Mouse (Mus musculus): ENCODE measurements at regions not wholly inside any gene's neighbourhood (a gene's known extent, or its start where the extent isn't known, plus 50 kb on each side); places are given as distances from the start of the nearest gene placed in this dataset.

DNA sequence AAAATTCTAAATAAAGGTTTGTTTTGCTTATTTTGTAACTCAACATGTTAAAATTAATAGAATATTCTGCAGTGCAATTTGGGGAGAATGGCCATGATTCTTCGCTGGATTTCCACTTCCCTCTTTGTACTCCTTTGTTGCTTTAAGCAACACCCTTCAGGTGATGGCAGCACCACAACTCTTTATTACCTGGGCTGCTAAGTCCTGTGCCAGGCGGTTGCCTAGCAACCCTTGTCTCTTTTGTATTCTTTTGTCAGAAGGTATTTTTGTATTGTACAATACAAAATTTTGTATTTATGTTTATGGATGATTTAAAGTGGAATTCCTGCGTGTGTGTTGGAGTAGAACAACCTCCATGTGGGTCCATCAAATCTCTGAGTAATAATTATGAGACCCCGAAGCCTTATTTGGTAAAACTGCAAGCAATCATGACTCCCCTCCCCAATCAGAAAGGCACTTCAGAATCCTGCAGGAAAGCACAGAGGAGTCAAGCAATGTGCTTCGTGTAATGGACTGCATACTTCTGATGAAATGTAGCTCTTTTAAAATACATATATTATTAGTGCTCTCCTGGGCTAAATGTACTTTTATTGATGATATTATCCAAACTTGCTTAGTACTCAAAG lies 144.5 kb upstream of the Fam98a start:
- no peaks in the 10 kb centered on the region for H3K9me3 ChIP-seq
- no peak overlapping the region for H3K9ac ChIP-seq
- WGBS: 71% methylated on average over 5 of the region's 5 CpGs

GRCm38 (mm10) chr17:75685927-75686326 lies 134.2 kb upstream of the Fam98a start:
- no peaks in the 10 kb centered on the region for H3K36me3 ChIP-seq
- no peak overlapping the region for H3K4me2 ChIP-seq (replicated peaks)
- no peak overlapping the region for H3K4me3 ChIP-seq (replicated peaks)
- H3K27ac ChIP-seq: no peak overlapping the region
- no peak for ATAC-seq
- H3K4me1 ChIP-seq (replicated peaks): no peaks in the 10 kb centered on the region
- no peaks in the 10 kb centered on the region for H3K27me3 ChIP-seq (replicated peaks)
- H3K9me3 ChIP-seq: no peaks in the 10 kb centered on the region
- no peak overlapping the region for H3K9ac ChIP-seq

More for the DNA sequence above, 144.5 kb upstream of the Fam98a start:
- H3K27me3 ChIP-seq (replicated peaks): no peaks in the 10 kb centered on the region
- no peak overlapping the region for H3K4me2 ChIP-seq (replicated peaks)
- H3K4me1 ChIP-seq (replicated peaks): no peaks in the 10 kb centered on the region
- no peak for ATAC-seq
- H3K36me3 ChIP-seq: no peaks in the 10 kb centered on the region
- H3K4me3 ChIP-seq (replicated peaks): no peak overlapping the region
- H3K27ac ChIP-seq: no peak overlapping the region

GRCm38 (mm10) chr17:75646982-75647381 lies 95.2 kb upstream of the Fam98a start:
- Histone ChIP-seq H3K4me3 (replicated peaks) (no peak overlapping the region), H3K27ac (no peak overlapping the region), H3K36me3 (no peaks in the 10 kb centered on the region), H3K9me3 (no peaks in the 10 kb centered on the region), H3K4me2 (replicated peaks) (no peak overlapping the region), H3K27me3 (replicated peaks) (no peaks in the 10 kb centered on the region), H3K9ac (no peak overlapping the region), H3K4me1 (replicated peaks) (no peaks in the 10 kb centered on the region)
- no peak for ATAC-seq
- WGBS: 86% methylated on average over 11 of the region's 11 CpGs

- no peaks in the 10 kb centered on the region for H3K36me3 ChIP-seq
- WGBS: 79% methylated on average over 5 of the region's 5 CpGs
- H3K9ac ChIP-seq: no peak overlapping the region
- no peak overlapping the region for H3K4me3 ChIP-seq (replicated peaks)
- no peaks in the 10 kb centered on the region for H3K4me1 ChIP-seq (replicated peaks)
- no peak overlapping the region for H3K27ac ChIP-seq
- no peaks in the 10 kb centered on the region for H3K27me3 ChIP-seq (replicated peaks)
- no peak overlapping the region for H3K4me2 ChIP-seq (replicated peaks)
- H3K9me3 ChIP-seq: no peaks in the 10 kb centered on the region
- no peak for ATAC-seq
Observed at GRCm38 (mm10) chr17:75644698-75645097, 93.0 kb upstream of the Fam98a start.

DNA sequence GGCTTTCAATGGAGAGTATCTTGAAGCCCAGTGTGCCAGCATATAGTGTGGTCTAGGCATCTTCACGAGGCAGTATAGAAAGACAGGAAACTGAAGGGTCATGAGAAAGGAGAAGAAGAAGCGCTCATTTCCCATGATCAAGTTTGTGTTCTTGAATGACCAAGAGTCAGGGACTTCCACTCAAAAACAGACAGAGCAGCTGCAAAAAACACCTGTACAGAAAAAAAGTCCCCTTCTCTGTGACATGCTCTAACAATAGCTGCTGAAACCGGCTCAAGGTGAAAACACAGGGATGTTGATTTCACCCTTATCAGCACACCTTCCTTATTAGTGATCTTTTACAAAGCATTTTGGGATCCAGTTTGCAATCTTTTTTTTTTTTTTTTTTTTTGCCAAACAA lies 90.6 kb upstream of the Fam98a start:
- no peaks in the 10 kb centered on the region for H3K36me3 ChIP-seq
- H3K27ac ChIP-seq: no peak overlapping the region
- H3K27me3 ChIP-seq (replicated peaks): no peaks in the 10 kb centered on the region
- H3K9ac ChIP-seq: no peak overlapping the region
- H3K4me3 ChIP-seq (replicated peaks): no peak overlapping the region
- no peak for ATAC-seq
- no peaks in the 10 kb centered on the region for H3K9me3 ChIP-seq
- H3K4me2 ChIP-seq (replicated peaks): no peak overlapping the region
- WGBS: 64% methylated on average over 3 of the region's 3 CpGs
- no peaks in the 10 kb centered on the region for H3K4me1 ChIP-seq (replicated peaks)

DNA sequence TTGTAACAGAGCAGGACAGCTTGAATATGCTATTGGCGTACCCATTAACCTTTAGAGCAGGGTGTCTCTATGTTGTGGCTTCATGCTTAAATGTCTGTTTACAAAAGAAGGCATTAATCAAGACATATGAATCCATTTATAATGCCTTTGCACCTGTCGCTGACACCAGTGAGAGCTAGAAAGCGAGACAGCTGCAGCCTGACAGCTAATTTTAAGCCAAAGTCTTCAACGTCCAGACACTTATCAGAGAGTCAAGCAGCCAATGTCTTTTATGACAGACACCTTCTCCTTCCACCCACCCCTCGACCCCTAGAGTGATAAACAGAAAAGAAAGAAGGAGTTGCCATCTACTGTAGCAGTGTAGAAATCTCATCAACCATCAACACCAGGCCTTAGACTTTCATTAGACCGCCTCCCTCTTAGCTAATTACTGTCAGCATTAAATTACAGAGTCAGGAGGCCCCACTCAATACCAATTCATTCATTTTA lies 89.3 kb upstream of the Fam98a start:
- Histone ChIP-seq H3K9me3 (no peaks in the 10 kb centered on the region), H3K27me3 (replicated peaks) (no peaks in the 10 kb centered on the region), H3K4me1 (replicated peaks) (no peaks in the 10 kb centered on the region), H3K27ac (no peak overlapping the region), H3K4me2 (replicated peaks) (no peak overlapping the region), H3K9ac (no peak overlapping the region), H3K4me3 (replicated peaks) (no peak overlapping the region), H3K36me3 (no peaks in the 10 kb centered on the region)
- no peak for ATAC-seq
- 69% methylated on average over 6 of the region's 6 CpGs for WGBS

GRCm38 (mm10) chr17:75640575-75640974 lies 88.8 kb upstream of the Fam98a start:
- no peak overlapping the region for H3K4me3 ChIP-seq (replicated peaks)
- H3K9me3 ChIP-seq: no peaks in the 10 kb centered on the region
- H3K9ac ChIP-seq: no peak overlapping the region
- ATAC-seq: no peak
- WGBS: 85% methylated on average over 5 of the region's 5 CpGs
- H3K27ac ChIP-seq: no peak overlapping the region
- no peaks in the 10 kb centered on the region for H3K27me3 ChIP-seq (replicated peaks)
- no peaks in the 10 kb centered on the region for H3K36me3 ChIP-seq
- H3K4me1 ChIP-seq (replicated peaks): no peaks in the 10 kb centered on the region
- H3K4me2 ChIP-seq (replicated peaks): no peak overlapping the region

- H3K36me3 ChIP-seq: no peaks in the 10 kb centered on the region
- no peak for ATAC-seq
- H3K27me3 ChIP-seq (replicated peaks): no peaks in the 10 kb centered on the region
- no peak overlapping the region for H3K27ac ChIP-seq
- no peak overlapping the region for H3K4me3 ChIP-seq (replicated peaks)
- no peak overlapping the region for H3K4me2 ChIP-seq (replicated peaks)
- H3K9me3 ChIP-seq: no peaks in the 10 kb centered on the region
- no peaks in the 10 kb centered on the region for H3K4me1 ChIP-seq (replicated peaks)
- 85% methylated on average over 4 of the region's 4 CpGs for WGBS
- no peak overlapping the region for H3K9ac ChIP-seq
Observed at GRCm38 (mm10) chr17:75629857-75630256, 78.1 kb upstream of the Fam98a start.

DNA sequence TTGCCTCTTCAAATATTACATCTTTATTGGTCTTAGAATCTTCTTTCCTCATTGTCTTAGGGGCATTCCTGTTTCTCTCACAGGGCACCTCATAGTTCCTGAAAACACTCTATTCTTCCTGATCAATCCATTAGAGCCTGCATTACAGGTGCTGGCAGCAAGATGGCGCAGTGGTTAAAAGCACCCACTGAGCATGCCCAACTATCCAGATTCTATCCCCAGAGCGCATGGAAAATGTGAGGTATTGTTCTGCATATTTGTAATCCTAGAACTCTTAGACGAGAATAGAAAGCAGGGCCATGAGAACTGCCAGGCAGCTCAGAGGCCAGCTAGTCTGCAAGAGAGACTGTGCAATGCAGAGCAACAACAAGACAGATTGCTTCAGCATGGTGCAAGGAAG lies 67.7 kb upstream of the Fam98a start:
- 69% methylated on average over 3 of the region's 3 CpGs for WGBS
- no peak for ATAC-seq
- H3K9ac ChIP-seq: no peak overlapping the region

GRCm38 (mm10) chr17:75618514-75618913 lies 66.8 kb upstream of the Fam98a start:
- Histone ChIP-seq H3K4me1 (replicated peaks) (no peaks in the 10 kb centered on the region), H3K27ac (no peak overlapping the region), H3K9me3 (no peaks in the 10 kb centered on the region), H3K4me2 (replicated peaks) (no peak overlapping the region), H3K4me3 (replicated peaks) (no peak overlapping the region), H3K27me3 (replicated peaks) (no peaks in the 10 kb centered on the region), H3K9ac (no peak overlapping the region), H3K36me3 (no peaks in the 10 kb centered on the region)
- ATAC-seq: no peak
- 89% methylated on average over 3 of the region's 3 CpGs for WGBS

More for the DNA sequence above, 67.7 kb upstream of the Fam98a start:
- H3K36me3 ChIP-seq: no peaks in the 10 kb centered on the region
- no peaks in the 10 kb centered on the region for H3K9me3 ChIP-seq
- no peaks in the 10 kb centered on the region for H3K4me1 ChIP-seq (replicated peaks)
- no peaks in the 10 kb centered on the region for H3K27me3 ChIP-seq (replicated peaks)
- H3K4me2 ChIP-seq (replicated peaks): no peak overlapping the region
- no peak overlapping the region for H3K4me3 ChIP-seq (replicated peaks)
- no peak overlapping the region for H3K27ac ChIP-seq

DNA sequence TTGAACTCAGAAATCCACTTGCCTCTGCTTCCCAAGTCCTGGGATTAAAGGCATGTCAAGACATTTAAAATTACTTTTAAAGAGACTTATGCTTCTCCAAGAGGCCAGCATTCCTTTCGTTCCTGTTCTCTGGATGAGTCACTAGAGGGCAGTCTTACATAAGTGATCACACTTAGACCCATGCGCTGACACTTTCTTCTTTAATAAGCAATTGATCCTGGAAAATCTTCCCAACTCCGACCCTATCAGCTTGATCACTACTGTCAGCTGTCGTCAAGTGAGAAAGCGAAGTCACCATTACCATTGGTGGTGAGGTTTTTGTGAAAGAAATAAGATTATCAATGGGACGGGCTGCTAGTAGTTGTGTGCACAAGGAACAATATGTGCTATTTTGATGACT lies 65.5 kb upstream of the Fam98a start:
- Histone ChIP-seq H3K9me3 (no peaks in the 10 kb centered on the region), H3K27ac (no peak overlapping the region), H3K4me3 (replicated peaks) (no peak overlapping the region), H3K4me2 (replicated peaks) (no peak overlapping the region), H3K27me3 (replicated peaks) (no peaks in the 10 kb centered on the region), H3K9ac (no peak overlapping the region), H3K4me1 (replicated peaks) (no peaks in the 10 kb centered on the region), H3K36me3 (no peaks in the 10 kb centered on the region)
- 23% methylated on average over 6 of the region's 6 CpGs for WGBS
- no peak for ATAC-seq

- Histone ChIP-seq H3K9me3 (no peaks in the 10 kb centered on the region), H3K36me3 (no peaks in the 10 kb centered on the region), H3K9ac (no peak overlapping the region), H3K4me3 (replicated peaks) (no peak overlapping the region), H3K27ac (no peak overlapping the region), H3K4me2 (replicated peaks) (no peak overlapping the region), H3K4me1 (replicated peaks) (no peaks in the 10 kb centered on the region), H3K27me3 (replicated peaks) (no peaks in the 10 kb centered on the region)
- ATAC-seq: no peak
- WGBS: 83% methylated on average over 2 of the region's 2 CpGs
Observed at GRCm38 (mm10) chr17:75615335-75615734, 63.6 kb upstream of the Fam98a start.

- ATAC-seq: no peak
- WGBS: 19% methylated on average over 4 of the region's 4 CpGs
- H3K4me2 ChIP-seq (replicated peaks): no peak overlapping the region
- no peak overlapping the region for H3K27ac ChIP-seq
- H3K9me3 ChIP-seq: no peaks in the 10 kb centered on the region
- H3K36me3 ChIP-seq: no peaks in the 10 kb centered on the region
- H3K4me3 ChIP-seq (replicated peaks): no peak overlapping the region
- no peaks in the 10 kb centered on the region for H3K27me3 ChIP-seq (replicated peaks)
- no peaks in the 10 kb centered on the region for H3K4me1 ChIP-seq (replicated peaks)
- no peak overlapping the region for H3K9ac ChIP-seq
Observed at GRCm38 (mm10) chr17:75603417-75604086, 51.8 kb upstream of the Fam98a start.
